Comparison of ENCODE assay signal across 13 mouse cellular contexts in the genomic region with DNA sequence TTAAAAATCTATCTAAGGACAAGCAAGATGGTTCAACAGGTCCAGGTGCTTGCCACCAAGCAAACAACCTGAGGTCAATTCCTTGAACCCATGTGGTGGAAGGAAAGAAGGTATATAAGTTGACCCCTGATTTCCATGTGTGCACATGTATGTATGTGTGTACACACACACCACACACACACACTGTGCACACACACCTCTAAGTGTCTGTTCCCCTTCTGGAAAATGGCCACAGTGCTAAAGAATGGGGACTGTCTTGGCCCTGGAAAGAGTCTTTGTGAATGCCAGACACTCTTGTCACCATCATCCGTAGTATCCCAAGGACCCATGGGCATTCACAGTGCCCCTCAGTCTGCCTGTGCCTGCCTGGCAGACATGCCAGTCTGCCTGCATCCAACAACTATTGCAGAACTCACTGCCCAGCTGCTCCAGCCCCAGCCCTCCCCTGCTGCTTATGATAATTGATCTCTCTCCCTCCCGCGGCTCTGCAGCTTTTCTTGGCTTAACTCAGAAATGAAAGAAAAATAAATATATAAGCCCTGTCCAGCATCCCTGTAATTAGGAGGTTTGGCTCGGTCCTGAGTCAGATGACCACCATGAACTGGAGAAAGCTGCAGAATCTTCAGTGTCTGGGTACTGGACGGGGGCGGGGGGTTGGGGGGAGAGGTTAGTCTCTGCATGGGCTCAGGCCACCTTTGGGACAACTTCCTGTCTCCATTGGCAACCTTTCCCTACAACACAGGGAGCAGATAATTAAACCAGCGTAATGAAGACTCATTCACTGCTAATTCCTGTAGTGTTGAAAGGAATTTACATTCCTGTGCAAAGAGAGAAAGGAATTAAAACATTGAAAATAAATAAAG.
A peak's percentile ranks its signal among the peaks of the same experiment; 100 is the strongest.
DNase-seq lines count a peak whose midpoint lies in the region; ATAC-seq lines count a peak whose summit lies in the region.
"Had no signal": no experiment of that assay in that cellular context is flagged by ENCODE, and none has a peak within 500 bp of the region (broad histone marks: within the 10 kb centered on the region; RNA-seq: fewer than 3 reads in every experiment).

No protein-coding gene starts in this region.

- no peak overlapping the region for H3K27ac ChIP-seq in neural tube, embryonic 12.5 days
- peak overlapping the region; percentile 37 for H3K27ac ChIP-seq in forebrain, embryonic 11.5 days (ENCODE audit: low read depth, low read length)
- H3K27ac ChIP-seq in hindbrain, embryonic 14.5 days: peak overlapping the region; percentile 65
- H3K27ac ChIP-seq in neural tube, embryonic 14.5 days (ENCODE audit: low read depth, low read length): peak overlapping the region; percentile 66; the same call in 1 of the 2 replicates
- H3K27ac ChIP-seq: heart, embryonic 13.5 days; liver, embryonic 15.5 days had no signal

- ATAC-seq in neural tube, embryonic 12.5 days (ENCODE audit: low FRiP score, low read depth): peak; percentile 68
- 0 out of 2 replicates have a peak, but pooled peaks have one; percentile 46 for ATAC-seq in forebrain, embryonic 11.5 days (replicated peaks; ENCODE audit: low FRiP score)
- peak; percentile 85; the same call in 1 of the 2 replicates for ATAC-seq in hindbrain, embryonic 14.5 days (ENCODE audit: low FRiP score)
- peak; percentile 79; the same call in 1 of the 2 replicates for ATAC-seq in neural tube, embryonic 14.5 days (ENCODE audit: low read depth)

- H3K36me3 ChIP-seq in neural tube, embryonic 12.5 days: no peaks in the 10 kb centered on the region
- H3K36me3 ChIP-seq in forebrain, embryonic 11.5 days (ENCODE audit: control insufficient read depth, insufficient read depth, low read length): no peaks in the 10 kb centered on the region
- H3K36me3 ChIP-seq in hindbrain, embryonic 14.5 days (replicated peaks; ENCODE audit: control insufficient read depth, insufficient read depth): no peaks in the 10 kb centered on the region
- no peaks in the 10 kb centered on the region for H3K36me3 ChIP-seq in neural tube, embryonic 14.5 days (ENCODE audit: control insufficient read depth, insufficient read depth, low read length)
- H3K36me3 ChIP-seq: heart, embryonic 13.5 days; liver, embryonic 15.5 days had no signal

- H3K4me1 ChIP-seq in neural tube, embryonic 12.5 days: peaks cover 27% of the 10 kb centered on the region
- peaks cover 7% of the 10 kb centered on the region for H3K4me1 ChIP-seq in forebrain, embryonic 11.5 days (replicated peaks; ENCODE audit: control insufficient read depth, insufficient read depth, low read length)
- H3K4me1 ChIP-seq in hindbrain, embryonic 14.5 days (replicated peaks; ENCODE audit: control insufficient read depth, insufficient read depth, low read length): peaks cover 33% of the 10 kb centered on the region
- H3K4me1 ChIP-seq in neural tube, embryonic 14.5 days (ENCODE audit: control insufficient read depth, insufficient read depth, low read length): peaks cover 18% of the 10 kb centered on the region
- H3K4me1 ChIP-seq: liver, embryonic 15.5 days had no signal

- H3K27me3 ChIP-seq in neural tube, embryonic 12.5 days (replicated peaks): no peaks in the 10 kb centered on the region; the same call in 1 of the 2 replicates
- H3K27me3 ChIP-seq in forebrain, embryonic 11.5 days (ENCODE audit: control insufficient read depth, insufficient read depth, low read length): peaks cover 28% of the 10 kb centered on the region
- no peaks in the 10 kb centered on the region for H3K27me3 ChIP-seq in hindbrain, embryonic 14.5 days (ENCODE audit: control insufficient read depth, insufficient read depth, low read length)
- H3K27me3 ChIP-seq in neural tube, embryonic 14.5 days (ENCODE audit: control insufficient read depth, insufficient read depth, low read length): no peaks in the 10 kb centered on the region

- H3K9ac ChIP-seq in neural tube, embryonic 12.5 days: no peak overlapping the region
- no peak overlapping the region for H3K9ac ChIP-seq in forebrain, embryonic 11.5 days (ENCODE audit: low read length)
- no peak overlapping the region for H3K9ac ChIP-seq in hindbrain, embryonic 14.5 days
- H3K9ac ChIP-seq in neural tube, embryonic 14.5 days (replicated peaks; ENCODE audit: low read depth, low read length): no peak overlapping the region
- H3K9ac ChIP-seq: heart, embryonic 13.5 days; liver, embryonic 15.5 days had no signal

- 11% methylated on average over 7 of the region's 7 CpGs for WGBS in neural tube, embryonic 12.5 days
- 16% methylated on average over 7 of the region's 7 CpGs for WGBS in forebrain, embryonic 11.5 days
- WGBS in hindbrain, embryonic 14.5 days: 9% methylated on average over 7 of the region's 7 CpGs
- WGBS in neural tube, embryonic 14.5 days: 9% methylated on average over 7 of the region's 7 CpGs

- H3K4me2 ChIP-seq in neural tube, embryonic 12.5 days (replicated peaks): peak overlapping the region; percentile 41
- no peak overlapping the region for H3K4me2 ChIP-seq in forebrain, embryonic 11.5 days (ENCODE audit: low read depth, low read length, severe bottlenecking)
- peak overlapping the region; percentile 17; the same call in 1 of the 2 replicates for H3K4me2 ChIP-seq in hindbrain, embryonic 14.5 days (replicated peaks)
- H3K4me2 ChIP-seq in neural tube, embryonic 14.5 days (ENCODE audit: low read depth, low read length): 0 out of 2 replicates have a peak overlapping the region, but pooled peaks have one; percentile 27
- H3K4me2 ChIP-seq: heart, embryonic 13.5 days; liver, embryonic 15.5 days had no signal

- no peak for DNase-seq in neural tube, embryonic 10.5 days (ENCODE audit: extremely low spot score, low spot score)
- peak; percentile 73 for DNase-seq in forebrain, embryonic 11.5 days (ENCODE audit: low spot score)
- DNase-seq in hindbrain, embryonic 14.5 days (ENCODE audit: low spot score): peak; percentile 53
- no peak for DNase-seq in spleen, postnatal 4 days (ENCODE audit: low spot score in 2 of 2)
- no peak for DNase-seq in spleen, postnatal 14 days (ENCODE audit: low spot score in 2 of 2)
- DNase-seq: adrenal gland, postnatal 14 days; cerebellum, postnatal 36 days; kidney, adult 11 months; right cerebral cortex, postnatal 14 days had no signal

- no peaks in the 10 kb centered on the region for H3K9me3 ChIP-seq in neural tube, embryonic 12.5 days
- H3K9me3 ChIP-seq in forebrain, embryonic 11.5 days (ENCODE audit: control insufficient read depth, low read length): no peaks in the 10 kb centered on the region
- H3K9me3 ChIP-seq in hindbrain, embryonic 14.5 days (ENCODE audit: control insufficient read depth, low read length): no peaks in the 10 kb centered on the region
- no peaks in the 10 kb centered on the region for H3K9me3 ChIP-seq in neural tube, embryonic 14.5 days (ENCODE audit: control insufficient read depth, low read length)
- H3K9me3 ChIP-seq: heart, embryonic 13.5 days; liver, embryonic 15.5 days had no signal

- H3K4me3 ChIP-seq in neural tube, embryonic 12.5 days: no peak overlapping the region
- no peak overlapping the region for H3K4me3 ChIP-seq in forebrain, embryonic 11.5 days (ENCODE audit: low read depth, low read length)
- no peak overlapping the region for H3K4me3 ChIP-seq in hindbrain, embryonic 14.5 days (replicated peaks; ENCODE audit: low read length)
- no peak overlapping the region for H3K4me3 ChIP-seq in neural tube, embryonic 14.5 days (ENCODE audit: low read depth, low read length)
- H3K4me3 ChIP-seq: heart, embryonic 13.5 days; liver, embryonic 15.5 days had no signal

Comparison
In these comparisons a context has a peak if more than half of its experiments do, and no peak if none do; other contexts are left out.
1. DNase-seq: peak in forebrain, embryonic 11.5 days (single experiment) and hindbrain, embryonic 14.5 days (single experiment); none in neural tube, embryonic 10.5 days (single experiment), spleen, postnatal 4 days (0 of 2) and spleen, postnatal 14 days (0 of 2).
2. Peak in every context shown above with its lines, with median percentiles within 50 percentile points of each other: ATAC-seq.